Mouse (Mus musculus): ENCODE data around the gene Clmn. TPM values are rescaled to one million over a fixed set of nuclear protein-coding genes. Genes with fewer than 3 reads are reported as not detected.

Gene Clmn
- total and polyA plus RNA-seq, 3 experiments: not detected

DNA sequence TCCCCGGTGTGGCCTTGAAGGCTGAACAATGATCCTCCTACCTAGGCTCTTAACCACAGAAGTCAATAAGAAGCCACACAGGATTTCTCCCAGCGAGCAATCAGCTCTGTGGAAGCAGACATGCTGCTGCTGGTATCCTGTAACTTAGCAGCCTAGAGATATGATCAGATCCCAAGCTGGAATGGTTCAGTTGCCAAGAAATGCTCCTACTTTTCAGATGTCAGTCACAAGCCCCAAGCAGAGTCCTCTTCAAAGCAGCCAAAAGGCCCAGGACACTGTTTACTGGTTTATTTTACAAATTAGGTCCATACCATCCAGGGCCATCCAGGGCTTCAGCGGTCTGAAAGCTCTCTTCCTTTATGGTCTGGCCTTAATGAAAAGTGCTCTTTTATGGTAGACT, 143.9 kb downstream of the Clmn start:
- Histone ChIP-seq H3K9me3 (replicated peaks; ENCODE audit: insufficient read depth, low read length) (no peaks in the 10 kb centered on the region), H3K27me3 (ENCODE audit: control insufficient read depth in 1 of 2, insufficient read depth in 2 of 2, low read length in 2 of 2) (no peaks in the 10 kb centered on the region), H3K79me2 (ENCODE audit: control insufficient read depth, insufficient read depth, low read length, poor library complexity) (peaks cover 2% of the 10 kb centered on the region; the same call in 1 of the 2 replicates), H3K9ac (ENCODE audit: control insufficient read depth, low read depth, low read length, poor library complexity, severe bottlenecking) (no peak overlapping the region), H3K4me3 (ENCODE audit: control insufficient read depth in 1 of 2, insufficient read depth in 1 of 2, low read depth in 2 of 2, low read length in 2 of 2) (no peak overlapping the region), H3K36me3 (ENCODE audit: control insufficient read depth in 1 of 2, insufficient read depth in 2 of 2, low read length in 2 of 2) (peaks cover 0 to 5% of the 10 kb centered on the region in 2 experiments; a peak in 2 of 4 replicates), H3K4me1 (ENCODE audit: control insufficient read depth in 1 of 2, insufficient read depth in 2 of 2, low read length in 2 of 2) (no peaks in the 10 kb centered on the region), H3K27ac (ENCODE audit: control insufficient read depth, low read depth, low read length) (no peak overlapping the region)
- TF ChIP-seq MXI1 (IDR thresholded peaks at IDR 0.05; ENCODE audit: low read depth, low read length) (no peak), RAD21 (IDR thresholded peaks at IDR 0.05; ENCODE audit: low read depth, low read length) (no peak), HCFC1 (IDR thresholded peaks at IDR 0.05; ENCODE audit: low read depth, low read length) (no peak), ZKSCAN1 (IDR thresholded peaks at IDR 0.05; ENCODE audit: low read depth, low read length) (no peak), ETS1 (IDR thresholded peaks at IDR 0.05; ENCODE audit: low read depth, low read length) (no peak), TBP (IDR thresholded peaks at IDR 0.05; ENCODE audit: low read depth, low read length) (no peak), MAZ (IDR thresholded peaks at IDR 0.05; ENCODE audit: low read depth, low read length) (no peak), CHD1 (IDR thresholded peaks at IDR 0.05; ENCODE audit: low read depth, low read length) (no peak), NRF1 (IDR thresholded peaks at IDR 0.05; ENCODE audit: insufficient read depth, low read depth, low read length, poor library complexity, severe bottlenecking) (no peak), RCOR1 (IDR thresholded peaks at IDR 0.05; ENCODE audit: low read depth, low read length) (no peak), EP300 (IDR thresholded peaks at IDR 0.05; ENCODE audit: low read depth in 1 of 2, low read length in 2 of 2) (no peak), MAX (IDR thresholded peaks at IDR 0.05; ENCODE audit: low read length) (no peak), ZC3H11A (IDR thresholded peaks at IDR 0.05; ENCODE audit: low read depth, low read length) (no peak), MYC (IDR thresholded peaks at IDR 0.05; ENCODE audit: low read depth, low read length) (no peak), GABPA (IDR thresholded peaks at IDR 0.05; ENCODE audit: low read depth, low read length) (no peak), JUND (IDR thresholded peaks at IDR 0.05; ENCODE audit: low read depth, low read length) (no peak)
- no peak for DNase-seq (ENCODE audit: low read depth, low spot score)

- TF ChIP-seq JUND (IDR thresholded peaks at IDR 0.05; ENCODE audit: low read depth, low read length) (no peak), ELF1 (IDR thresholded peaks at IDR 0.05; ENCODE audit: low read depth, low read length) (no peak), GABPA (IDR thresholded peaks at IDR 0.05; ENCODE audit: low read depth, low read length) (no peak), POLR2A (IDR thresholded peaks at IDR 0.05; ENCODE audit: control insufficient read depth in 1 of 2, insufficient read depth in 1 of 2, low read depth in 1 of 2, low read length in 2 of 2, poor library complexity in 1 of 2) (no peak), USF1 (IDR thresholded peaks at IDR 0.05; ENCODE audit: low read depth, low read length) (no peak), MAX (IDR thresholded peaks at IDR 0.05; ENCODE audit: low read length) (no peak), NELFE (IDR thresholded peaks at IDR 0.05; ENCODE audit: low read depth, low read length) (no peak), MAFK (IDR thresholded peaks at IDR 0.05; ENCODE audit: borderline replicate concordance, low read depth, low read length) (no peak)
- Histone ChIP-seq H3K9me3 (replicated peaks; ENCODE audit: insufficient read depth, low read length) (no peaks in the 10 kb centered on the region), H3K36me3 (ENCODE audit: control insufficient read depth in 1 of 2, insufficient read depth in 2 of 2, low read length in 2 of 2) (peaks cover 0 to 4% of the 10 kb centered on the region in 2 experiments; a peak in 2 of 4 replicates), H3K9ac (ENCODE audit: control insufficient read depth, low read depth, low read length, poor library complexity, severe bottlenecking) (no peak overlapping the region), H3K4me3 (ENCODE audit: control insufficient read depth in 1 of 2, insufficient read depth in 1 of 2, low read depth in 2 of 2, low read length in 2 of 2) (no peak overlapping the region), H3K79me2 (ENCODE audit: control insufficient read depth, insufficient read depth, low read length, poor library complexity) (peaks cover 2% of the 10 kb centered on the region; the same call in 1 of the 2 replicates), H3K27me3 (ENCODE audit: control insufficient read depth in 1 of 2, insufficient read depth in 2 of 2, low read length in 2 of 2) (no peaks in the 10 kb centered on the region), H3K27ac (ENCODE audit: control insufficient read depth, low read depth, low read length) (no peak overlapping the region), H3K4me1 (ENCODE audit: control insufficient read depth in 1 of 2, insufficient read depth in 2 of 2, low read length in 2 of 2) (no peaks in the 10 kb centered on the region)
- DNase-seq (ENCODE audit: low read depth, low spot score): peak; percentile 23
Measured at GRCm38 (mm10) chr12:104718956-104719355, 145.9 kb downstream of the Clmn start.
